Mouse (Mus musculus) testis, adult 2 months (tissue): ENCODE results near the gene Mllt1. TPM values are rescaled to one million over a fixed set of nuclear protein-coding genes. Genes with fewer than 3 reads are reported as not detected.

ENCODE experiments used
- H3K27ac ChIP-seq: fragments of 200-500 bp; 2 replicates; pipeline ENCODE4 v1.5.1; 2012; ENCODE audit warnings: low read depth, low read length; ENCODE audit not compliant: control insufficient read depth, insufficient read depth
- H3K27me3 ChIP-seq: fragments of 200-500 bp; 2 replicates; pipeline ENCODE4 v1.6.1; 2012; ENCODE audit warnings: mild to moderate bottlenecking, low read length, moderate library complexity; ENCODE audit not compliant: control insufficient read depth, insufficient read depth
- H3K36me3 ChIP-seq: fragments of 200-500 bp; 2 replicates; pipeline ENCODE4 v1.6.1; 2012; ENCODE audit warnings: mild to moderate bottlenecking, low read length; ENCODE audit not compliant: control insufficient read depth, insufficient read depth
- H3K4me1 ChIP-seq: fragments of 200-500 bp; 2 replicates; pipeline ENCODE4 v1.6.1; 2012; ENCODE audit warnings: low read length; ENCODE audit not compliant: control insufficient read depth, insufficient read depth
- H3K4me3 ChIP-seq: fragments of 200-500 bp; 2 replicates; pipeline ENCODE4 v1.5.1; 2012; ENCODE audit warnings: low read depth, mild to moderate bottlenecking, low read length, moderate library complexity, mixed read lengths; ENCODE audit not compliant: control insufficient read depth
- CTCF ChIP-seq: fragments of 200-500 bp; IDR thresholded peaks from 2 replicates; pipeline ENCODE4 v1.5.1; 2012; ENCODE audit warnings: low read depth, mild to moderate bottlenecking, inconsistent platforms, low read length, moderate library complexity; ENCODE audit not compliant: control insufficient read depth, insufficient read depth, insufficient replicate concordance
- POLR2A ChIP-seq: fragments of 200-500 bp; IDR thresholded peaks from 2 replicates; pipeline ENCODE4 v1.6.1; 2012; ENCODE audit warnings: low read depth, mild to moderate bottlenecking, inconsistent platforms, low read length, moderate library complexity; ENCODE audit not compliant: control insufficient read depth
- polyA plus RNA-seq: library from polyadenylated mRNA; depleted of rRNA; stranded (reverse); fragments of >200 nt; gene quantifications from 2 replicates; pipeline ENCODE4 v1.2.3, GENCODE M21; 2012

Gene Mllt1
- polyA plus RNA-seq, 1 experiment, result 60.6 TPM

- Histone ChIP-seq H3K4me1 (peaks cover 5% of the 10 kb centered on the region), H3K27me3 (no peaks in the 10 kb centered on the region), H3K36me3 (no peaks in the 10 kb centered on the region), H3K4me3 (no peak overlapping the region), H3K27ac (no peak overlapping the region)
- no peak for TF ChIP-seq POLR2A
- no peak for TF ChIP-seq CTCF
Observed at GRCm38 (mm10) chr17:56974708-56975240, 39.6 kb upstream of the Mllt1 start.

- no peak overlapping the region for H3K27ac ChIP-seq
- H3K36me3 ChIP-seq, result no peaks in the 10 kb centered on the region
- no peaks in the 10 kb centered on the region for H3K27me3 ChIP-seq
- TF ChIP-seq POLR2A (no peak), CTCF (no peak)
- H3K4me3 ChIP-seq, result no peak overlapping the region
- peaks cover 5% of the 10 kb centered on the region for H3K4me1 ChIP-seq
Observed at GRCm38 (mm10) chr17:56973956-56974707, 38.9 kb upstream of the Mllt1 start.

GRCm38 (mm10) chr17:56970081-56970480 lies 34.9 kb upstream of the Mllt1 start:
- TF ChIP-seq POLR2A, result no peak
- TF ChIP-seq CTCF, result no peak
- no peaks in the 10 kb centered on the region for H3K36me3 ChIP-seq

GRCm38 (mm10) chr17:56969321-56969720 lies 34.1 kb upstream of the Mllt1 start:
- TF ChIP-seq CTCF, result no peak
- no peak for TF ChIP-seq POLR2A
- Histone ChIP-seq H3K27ac (no peak overlapping the region), H3K4me1 (peaks cover under 1% of the 10 kb centered on the region), H3K27me3 (no peaks in the 10 kb centered on the region), H3K36me3 (no peaks in the 10 kb centered on the region), H3K4me3 (no peak overlapping the region)

More at GRCm38 (mm10) chr17:56970081-56970480, 34.9 kb upstream of the Mllt1 start:
- Histone ChIP-seq H3K4me3 (no peak overlapping the region), H3K27me3 (no peaks in the 10 kb centered on the region), H3K27ac (no peak overlapping the region), H3K4me1 (peaks cover 5% of the 10 kb centered on the region)

- no peak overlapping the region for H3K4me3 ChIP-seq
- no peaks in the 10 kb centered on the region for H3K36me3 ChIP-seq
- TF ChIP-seq CTCF (no peak), POLR2A (no peak)
- H3K27me3 ChIP-seq, result no peaks in the 10 kb centered on the region
- no peaks in the 10 kb centered on the region for H3K4me1 ChIP-seq
- no peak overlapping the region for H3K27ac ChIP-seq
Observed at GRCm38 (mm10) chr17:56963646-56964045, 28.4 kb upstream of the Mllt1 start.

- H3K4me3 ChIP-seq, result no peak overlapping the region
- no peaks in the 10 kb centered on the region for H3K36me3 ChIP-seq
- no peak overlapping the region for H3K27ac ChIP-seq
- TF ChIP-seq POLR2A, result no peak
- no peak for TF ChIP-seq CTCF
- no peaks in the 10 kb centered on the region for H3K27me3 ChIP-seq
- H3K4me1 ChIP-seq, result peaks cover 4% of the 10 kb centered on the region
Observed at GRCm38 (mm10) chr17:56962642-56963405, 27.6 kb upstream of the Mllt1 start.

- Histone ChIP-seq H3K4me1 (peaks cover 4% of the 10 kb centered on the region), H3K36me3 (no peaks in the 10 kb centered on the region), H3K27me3 (no peaks in the 10 kb centered on the region), H3K27ac (no peak overlapping the region), H3K4me3 (no peak overlapping the region)
- TF ChIP-seq CTCF, result no peak; the same call in 1 of the 2 replicates
- no peak for TF ChIP-seq POLR2A
Observed at GRCm38 (mm10) chr17:56961880-56962279, 26.7 kb upstream of the Mllt1 start.
